Mouse (Mus musculus) testis, adult 2 months (tissue): Measurements from ENCODE around the gene Nabp1.

Experiments used
- CTCF ChIP-seq: fragments of 200-500 bp; IDR thresholded peaks from 2 replicates; pipeline ENCODE4 v1.5.1; 2012; ENCODE audit warnings: low read depth, mild to moderate bottlenecking, inconsistent platforms, low read length, moderate library complexity; ENCODE audit not compliant: control insufficient read depth, insufficient read depth, insufficient replicate concordance
- POLR2A ChIP-seq: fragments of 200-500 bp; IDR thresholded peaks from 2 replicates; pipeline ENCODE4 v1.6.1; 2012; ENCODE audit warnings: low read depth, mild to moderate bottlenecking, inconsistent platforms, low read length, moderate library complexity; ENCODE audit not compliant: control insufficient read depth

DNA sequence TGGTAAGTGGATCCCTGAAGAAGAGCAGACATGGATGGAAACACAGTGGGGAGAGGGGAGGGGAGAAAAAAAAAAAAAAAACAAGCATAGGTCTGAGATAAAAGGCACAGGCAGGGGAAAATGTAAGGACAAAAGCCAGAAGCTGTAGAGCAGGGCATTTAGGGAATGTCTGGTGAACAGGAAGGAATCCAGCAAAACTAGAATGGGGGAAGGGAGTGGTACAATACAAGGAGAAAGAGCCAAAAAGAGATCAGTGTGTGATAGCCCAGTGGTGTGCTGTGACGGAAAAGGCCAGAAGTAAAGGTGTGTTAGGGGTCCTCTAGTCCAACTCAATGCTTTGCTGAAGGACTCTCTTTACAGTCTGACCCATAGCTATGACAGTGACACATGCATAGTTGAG is 8.1 kb upstream of the Nabp1 start:
- TF ChIP-seq CTCF (no peak), POLR2A (no peak)
